Mouse (Mus musculus): ENCODE data around the gene Klhl5.
A peak's percentile ranks its signal among the peaks of the same experiment; 100 is the strongest.

The Klhl5 gene

DNA sequence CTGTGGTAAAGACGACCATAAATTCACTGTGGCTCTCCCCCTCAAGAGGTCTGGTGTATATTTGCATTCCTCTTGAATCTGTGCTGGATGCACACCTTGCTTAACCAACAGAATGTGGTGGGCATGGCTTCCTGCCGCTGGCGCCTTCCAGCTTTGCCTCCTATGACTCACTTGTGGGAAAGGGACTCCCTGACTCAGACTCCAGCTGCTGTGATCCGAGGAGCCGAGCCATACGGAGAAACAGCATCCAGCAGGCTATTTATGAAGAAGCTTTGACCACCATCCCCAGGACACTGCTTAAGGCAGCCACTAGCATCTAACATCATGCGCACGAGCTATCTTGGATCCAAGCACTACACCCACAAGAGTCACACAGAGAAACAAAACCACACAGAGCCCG, 87.1 kb downstream of the Klhl5 start:
- peak; percentile 8 for DNase-seq (ENCODE audit: low spot score)

DNA sequence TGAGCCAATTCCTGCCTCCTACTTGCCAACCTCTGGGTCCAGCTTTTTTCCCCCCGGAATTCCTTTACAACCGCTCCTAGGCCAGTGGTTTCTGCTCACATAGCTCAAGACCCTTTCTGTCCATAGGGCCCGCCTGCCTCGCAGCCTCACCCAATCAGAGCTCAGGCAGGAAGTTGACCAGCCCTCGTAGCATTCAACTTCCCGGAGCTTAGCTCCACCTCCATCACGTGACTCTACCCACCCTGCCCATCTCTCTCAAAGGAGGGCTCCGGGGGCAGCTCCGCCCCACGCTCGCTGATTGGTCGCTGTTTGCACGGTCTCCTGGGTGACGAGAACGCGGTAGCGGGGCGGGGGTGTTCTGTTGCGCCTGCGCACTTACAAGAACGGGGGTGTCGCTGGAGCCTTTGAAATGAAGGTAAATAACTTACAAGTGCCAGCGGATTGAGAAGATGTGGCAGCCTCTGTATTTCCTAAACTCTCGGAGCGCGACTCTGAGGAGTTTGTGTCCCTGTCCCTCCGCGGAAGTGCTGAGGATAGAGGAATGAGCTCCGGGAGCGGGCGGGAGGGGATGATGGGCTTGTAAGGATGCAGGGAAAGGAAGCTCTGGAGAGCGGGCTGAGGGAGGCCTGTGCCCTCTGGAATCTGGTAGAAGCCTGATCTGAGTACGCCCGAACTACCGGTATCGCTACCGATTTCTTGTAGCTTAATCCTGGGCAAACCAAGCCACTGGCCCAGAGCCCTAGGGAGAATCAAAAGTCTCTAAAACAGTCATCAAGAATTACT, 92.2 kb downstream of the Klhl5 start, which contains the start of gene Wdr19:
TSS of gene Wdr19 (plus strand) at position 351 of the 783 bp plus-strand sequence.
- peak; percentile 96 for DNase-seq (ENCODE audit: low spot score)

DNA sequence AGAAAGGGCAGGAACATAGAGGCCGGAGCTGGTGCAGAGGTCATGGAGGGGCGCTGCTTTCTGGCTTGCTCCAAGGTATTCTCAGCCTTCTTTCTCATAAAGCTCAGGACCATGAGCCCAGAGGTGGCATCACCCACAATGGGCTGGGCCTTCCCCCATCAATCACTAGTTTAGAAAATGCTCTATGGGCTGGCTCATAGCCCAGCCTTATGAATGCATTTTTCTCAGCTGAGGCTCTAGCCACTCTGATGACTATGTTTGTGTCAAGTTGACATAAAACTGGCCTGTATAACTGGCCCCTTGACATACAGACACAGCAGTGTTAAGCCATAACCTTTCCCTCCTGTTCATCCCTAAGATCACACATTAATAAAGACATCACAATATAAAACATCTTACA, 97.4 kb downstream of the Klhl5 start:
- DNase-seq (ENCODE audit: low spot score), result no peak

DNA sequence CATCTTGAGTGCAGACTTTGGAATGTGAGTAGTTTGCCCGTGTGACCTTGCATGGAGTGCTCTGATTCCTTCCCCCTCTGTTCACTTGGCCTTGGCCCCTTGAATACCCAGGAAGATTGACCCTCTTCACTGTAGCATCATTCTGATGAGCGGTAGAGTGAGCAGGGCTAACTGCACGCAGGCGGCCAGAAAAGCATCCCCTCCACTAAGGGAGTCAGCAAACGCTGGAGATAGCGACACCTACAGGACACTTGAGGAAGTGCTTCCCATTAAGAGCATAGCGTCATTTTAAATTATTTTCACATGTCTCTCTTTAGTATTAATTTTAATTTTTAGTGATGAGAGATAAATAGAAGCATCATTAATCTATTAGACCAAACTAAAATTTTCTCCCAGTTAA, 106.0 kb downstream of the Klhl5 start:
- DNase-seq (ENCODE audit: low spot score), result no peak

All from MN1 (cell line).